Mouse (Mus musculus): ENCODE data around the gene Phxr2.

Gene Phxr2

GRCm38 (mm10) chr10:99150016-99150415 lies 23.9 kb upstream of the Phxr2 start:
- TF ChIP-seq GATA4 (IDR thresholded peaks at IDR 0.05; ENCODE audit: insufficient replicate concordance, low read length) = no peak

GRCm38 (mm10) chr10:99146596-99146995 lies 20.5 kb upstream of the Phxr2 start:
- TF ChIP-seq GATA4 (IDR thresholded peaks at IDR 0.05; ENCODE audit: insufficient replicate concordance, low read length) = no peak

GRCm38 (mm10) chr10:99145611-99146010 lies 19.5 kb upstream of the Phxr2 start:
- TF ChIP-seq GATA4 (IDR thresholded peaks at IDR 0.05; ENCODE audit: insufficient replicate concordance, low read length) = no peak

GRCm38 (mm10) chr10:99136337-99136736 lies 10.2 kb upstream of the Phxr2 start:
- TF ChIP-seq GATA4 (IDR thresholded peaks at IDR 0.05; ENCODE audit: insufficient replicate concordance, low read length) = no peak

GRCm38 (mm10) chr10:99133321-99133875 lies 7.3 kb upstream of the Phxr2 start:
- no peak for TF ChIP-seq GATA4 (IDR thresholded peaks at IDR 0.05; ENCODE audit: insufficient replicate concordance, low read length)

GRCm38 (mm10) chr10:99132595-99133272 lies 6.6 kb upstream of the Phxr2 start:
- TF ChIP-seq GATA4 (IDR thresholded peaks at IDR 0.05; ENCODE audit: insufficient replicate concordance, low read length) = no peak

- no peak for TF ChIP-seq GATA4 (IDR thresholded peaks at IDR 0.05; ENCODE audit: insufficient replicate concordance, low read length)
These were observed 6.1 kb upstream of the Phxr2 start for GRCm38 (mm10) chr10:99132189-99132588.

- TF ChIP-seq GATA4 (IDR thresholded peaks at IDR 0.05; ENCODE audit: insufficient replicate concordance, low read length) = no peak
These were observed 5.2 kb upstream of the Phxr2 start for GRCm38 (mm10) chr10:99131298-99131697.

- TF ChIP-seq GATA4 (IDR thresholded peaks at IDR 0.05; ENCODE audit: insufficient replicate concordance, low read length) = no peak
These were observed 4.5 kb upstream of the Phxr2 start for GRCm38 (mm10) chr10:99130611-99131010.

- TF ChIP-seq GATA4 (IDR thresholded peaks at IDR 0.05; ENCODE audit: insufficient replicate concordance, low read length) = no peak
These were observed 1.7 kb upstream of the Phxr2 start for GRCm38 (mm10) chr10:99127691-99128261.

GRCm38 (mm10) chr10:99126954-99127353 lies 829 bp upstream of the Phxr2 start:
- no peak for TF ChIP-seq GATA4 (IDR thresholded peaks at IDR 0.05; ENCODE audit: insufficient replicate concordance, low read length)

- TF ChIP-seq GATA4 (IDR thresholded peaks at IDR 0.05; ENCODE audit: insufficient replicate concordance, low read length) = no peak
These were observed 6.7 kb downstream of the Phxr2 start for GRCm38 (mm10) chr10:99119471-99119870.

- TF ChIP-seq GATA4 (IDR thresholded peaks at IDR 0.05; ENCODE audit: insufficient replicate concordance, low read length) = no peak
These were observed 7.4 kb downstream of the Phxr2 start for GRCm38 (mm10) chr10:99118697-99119096.

GRCm38 (mm10) chr10:99117876-99118275 lies 8.2 kb downstream of the Phxr2 start:
- no peak for TF ChIP-seq GATA4 (IDR thresholded peaks at IDR 0.05; ENCODE audit: insufficient replicate concordance, low read length)

- TF ChIP-seq GATA4 (IDR thresholded peaks at IDR 0.05; ENCODE audit: insufficient replicate concordance, low read length) = no peak
These were observed 9.2 kb downstream of the Phxr2 start for GRCm38 (mm10) chr10:99116650-99117615.

Data from liver, adult (tissue).